Mouse (Mus musculus) myocyte (in vitro differentiated cells): ENCODE measurements around the gene Lrmda.

Source experiments
- MAX ChIP-seq: IDR thresholded peaks from one replicate; pipeline ENCODE4 v1.6.1; 2011; ENCODE audit warnings: low read depth, mild to moderate bottlenecking, control low read depth
- MYOD1 ChIP-seq, 3 experiments: IDR thresholded peaks; one replicate each; pipeline ENCODE4 v1.6.1; 2011; ENCODE audit warnings: control low read depth in 2 of 3, low read depth in 2 of 3, mild to moderate bottlenecking in 2 of 3, moderate library complexity in 1 of 3; ENCODE audit not compliant: insufficient read length in 2 of 3, control insufficient read depth in 1 of 3
- MYOG ChIP-seq, 3 experiments: IDR thresholded peaks; one replicate each; pipeline ENCODE4 v1.6.1; 2011; ENCODE audit warnings: control low read depth in 2 of 3, low read depth in 2 of 3, mild to moderate bottlenecking in 2 of 3; ENCODE audit not compliant: insufficient read length in 2 of 3, control insufficient read depth in 1 of 3, insufficient read depth in 1 of 3
- POLR2A ChIP-seq: IDR thresholded peaks from one replicate; pipeline ENCODE4 v1.6.1; 2011; ENCODE audit warnings: low read depth, mild to moderate bottlenecking, control low read depth, moderate library complexity; ENCODE audit not compliant: insufficient read length
- POLR2AphosphoS2 ChIP-seq: IDR thresholded peaks from one replicate; pipeline ENCODE4 v1.6.1; 2011; ENCODE audit warnings: low read depth, control low read depth; ENCODE audit not compliant: insufficient read length
- REST ChIP-seq: IDR thresholded peaks from one replicate; pipeline ENCODE4 v1.6.1; 2011; ENCODE audit warnings: mild to moderate bottlenecking, control low read depth, moderate library complexity; ENCODE audit not compliant: insufficient read depth, insufficient read length
- SRF ChIP-seq: IDR thresholded peaks from one replicate; pipeline ENCODE4 v1.6.1; 2011; ENCODE audit warnings: low read depth; ENCODE audit not compliant: control insufficient read depth, insufficient read length
- TCF12 ChIP-seq: IDR thresholded peaks from one replicate; pipeline ENCODE4 v1.6.1; 2011; ENCODE audit warnings: mild to moderate bottlenecking, control low read depth; ENCODE audit not compliant: poor library complexity, insufficient read depth, severe bottlenecking
- TCF3 ChIP-seq: IDR thresholded peaks from one replicate; pipeline ENCODE4 v1.6.1; 2011; ENCODE audit warnings: low read depth, control low read depth; ENCODE audit not compliant: insufficient read length
- USF1 ChIP-seq: IDR thresholded peaks from one replicate; pipeline ENCODE4 v1.6.1; 2011; ENCODE audit warnings: low read depth, mild to moderate bottlenecking, control low read depth, moderate library complexity

GRCm38 (mm10) chr14:22056246-22056645, 36.7 kb downstream of the Lrmda start:
- TF ChIP-seq TCF12, result no peak
- no peak for TF ChIP-seq MYOD1 (IDR thresholded peaks at IDR 0.05; ENCODE audit: control insufficient read depth in 1 of 3, insufficient read length in 2 of 3, low read depth in 2 of 3)
- no peak for TF ChIP-seq POLR2A
- no peak for TF ChIP-seq MYOG (IDR thresholded peaks at IDR 0.05; ENCODE audit: control insufficient read depth in 1 of 3, insufficient read depth in 1 of 3, insufficient read length in 2 of 3, low read depth in 2 of 3)
- no peak for TF ChIP-seq POLR2AphosphoS2
- no peak for TF ChIP-seq USF1
- TF ChIP-seq MAX, result no peak
- TF ChIP-seq REST, result no peak
- no peak for TF ChIP-seq SRF
- no peak for TF ChIP-seq TCF3
